Mouse (Mus musculus): Measurements from ENCODE around the gene Mmp7.

GRCm38 (mm10) chr9:7652351-7653085 lies 39.4 kb upstream of the Mmp7 start:
- TF ChIP-seq CTCF (conservative IDR thresholded peaks at IDR 0.05; ENCODE audit: low read length) (no peak), NANOG (IDR thresholded peaks at IDR 0.05; ENCODE audit: borderline replicate concordance, low read length) (no peak)
